Mouse (Mus musculus) liver, embryonic 11.5 days (tissue): ENCODE results near the gene Pknox2. TPM values are rescaled to one million over a fixed set of nuclear protein-coding genes. Genes with fewer than 3 reads are reported as not detected.

Source experiments
- ATAC-seq: fragments of 200-750 bp; cut with Nextera tagmentation; replicated peaks from 2 replicates; pipeline ENCODE4 v1.8.0; 2017; ENCODE audit warnings: moderate number of reproducible peaks, mild to moderate bottlenecking, moderate TSS enrichment, moderate library complexity; ENCODE audit not compliant: low FRiP score
- DNase-seq: peaks from one replicate; pipeline ENCODE4 v3.0.0-alpha.2; 2017; ENCODE audit warnings: low spot score
- H3K27ac ChIP-seq: fragments of 300-500 bp; sonication (generic); 2 replicates; pipeline ENCODE4 v1.5.1; 2014; ENCODE audit warnings: mild to moderate bottlenecking, low read depth, low read length, control low read depth
- H3K27me3 ChIP-seq: fragments of 300-500 bp; sonication (generic); replicated peaks from 2 replicates; pipeline ENCODE4 v1.6.1; 2014; ENCODE audit warnings: low read length, mixed read lengths; ENCODE audit not compliant: control insufficient read depth, insufficient read depth
- H3K36me3 ChIP-seq: fragments of 300-500 bp; sonication (generic); 2 replicates; pipeline ENCODE4 v1.6.1; 2014; ENCODE audit warnings: mild to moderate bottlenecking, low read length, moderate library complexity, mixed read lengths; ENCODE audit not compliant: control insufficient read depth, insufficient read depth
- H3K4me1 ChIP-seq: fragments of 300-500 bp; sonication (generic); replicated peaks from 2 replicates; pipeline ENCODE4 v1.6.1; 2014; ENCODE audit warnings: low read length, mixed read lengths; ENCODE audit not compliant: control insufficient read depth, insufficient read depth
- H3K4me2 ChIP-seq: fragments of 300-500 bp; sonication (generic); 2 replicates; pipeline ENCODE4 v1.6.1; 2014; ENCODE audit warnings: mild to moderate bottlenecking, control low read depth, moderate library complexity
- H3K4me3 ChIP-seq: fragments of 300-500 bp; sonication (generic); 2 replicates; pipeline ENCODE4 v1.5.1; 2014; ENCODE audit warnings: low read depth, low read length, control low read depth
- H3K9ac ChIP-seq: fragments of 300-500 bp; sonication (generic); 2 replicates; pipeline ENCODE4 v1.6.1; 2014; ENCODE audit warnings: low read depth, low read length, control low read depth
- H3K9me3 ChIP-seq: fragments of 300-500 bp; sonication (generic); 2 replicates; pipeline ENCODE4 v1.6.1; 2016; ENCODE audit warnings: low read length, inconsistent platforms, mixed read lengths; ENCODE audit not compliant: control insufficient read depth
- WGBS: fragments of 180-500 bp; shearing (Covaris S2); extraction: QIAGEN DNeasy Blood & Tissue Kit; methylation state at CpG from one replicate; pipeline ENCODE4 v1.1.7; 2014; 5-methylcytosine and 5-hydroxymethylcytosine counted together
- polyA plus RNA-seq: library from polyadenylated mRNA; unstranded; fragments of >200 nt; fragmentation: Nextera tagmentation; extraction: Ambion mirVana; gene quantifications from 2 replicates; pipeline ENCODE4 v1.2.1, GENCODE M21; 2014

Gene Pknox2
- 2.9 TPM in 2 replicates for polyA plus RNA-seq

DNA sequence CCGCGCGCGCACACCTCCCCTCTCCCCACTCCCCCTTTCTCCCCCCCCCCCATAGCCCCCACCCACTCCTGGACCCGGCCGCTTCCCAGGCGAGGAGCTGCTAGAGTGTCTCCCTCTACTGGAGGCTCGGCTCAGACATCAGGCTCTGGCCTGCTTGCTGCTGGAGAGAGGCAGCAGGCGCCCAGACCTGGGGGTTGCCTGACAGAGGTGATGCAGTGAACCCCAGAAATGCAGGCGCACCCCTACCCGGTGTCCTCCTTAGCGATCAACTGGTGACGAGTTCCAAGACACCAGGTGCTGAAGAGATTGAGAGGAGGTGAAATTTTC is at the start of gene Pknox2:
Gene Pknox2, minus strand, starts transcription at position 49 of the 327 bp plus-strand sequence.
- Histone ChIP-seq H3K27ac (peak within 1 kb of the TSS; percentile 79), H3K4me1 (no peaks in the 10 kb centered on the region), H3K27me3 (peaks cover 55% of the 10 kb centered on the region), H3K4me2 (peak within 1 kb of the TSS; percentile 78), H3K36me3 (no peaks in the 10 kb centered on the region), H3K9me3 (no peaks in the 10 kb centered on the region), H3K4me3 (peak within 1 kb of the TSS; percentile 63), H3K9ac (peak within 1 kb of the TSS; percentile 60)
- WGBS, result 6% methylated on average over 6 of the region's 13 CpGs
- no peak for DNase-seq
- peak; percentile 74 for ATAC-seq

- H3K9me3 ChIP-seq, result no peaks in the 10 kb centered on the region
- ATAC-seq, result no peak
- H3K36me3 ChIP-seq, result no peaks in the 10 kb centered on the region
- WGBS, result 78% methylated on average over 3 of the region's 3 CpGs
- no peak for DNase-seq
- H3K4me2 ChIP-seq, result no peak overlapping the region
- H3K27ac ChIP-seq, result no peak overlapping the region
- no peak overlapping the region for H3K4me3 ChIP-seq
- H3K27me3 ChIP-seq, result no peaks in the 10 kb centered on the region
- H3K9ac ChIP-seq, result no peak overlapping the region
- no peaks in the 10 kb centered on the region for H3K4me1 ChIP-seq
Observed at GRCm38 (mm10) chr9:37188024-37188423, 40.8 kb upstream of the Pknox2 start.

GRCm38 (mm10) chr9:37187407-37187806 is 40.2 kb upstream of the Pknox2 start:
- Histone ChIP-seq H3K4me3 (no peak overlapping the region), H3K9me3 (no peaks in the 10 kb centered on the region), H3K4me2 (no peak overlapping the region), H3K4me1 (no peaks in the 10 kb centered on the region), H3K27ac (no peak overlapping the region), H3K27me3 (no peaks in the 10 kb centered on the region), H3K9ac (no peak overlapping the region), H3K36me3 (no peaks in the 10 kb centered on the region)
- DNase-seq (no peak), ATAC-seq (no peak)
- 83% methylated on average over 5 of the region's 5 CpGs for WGBS

DNA sequence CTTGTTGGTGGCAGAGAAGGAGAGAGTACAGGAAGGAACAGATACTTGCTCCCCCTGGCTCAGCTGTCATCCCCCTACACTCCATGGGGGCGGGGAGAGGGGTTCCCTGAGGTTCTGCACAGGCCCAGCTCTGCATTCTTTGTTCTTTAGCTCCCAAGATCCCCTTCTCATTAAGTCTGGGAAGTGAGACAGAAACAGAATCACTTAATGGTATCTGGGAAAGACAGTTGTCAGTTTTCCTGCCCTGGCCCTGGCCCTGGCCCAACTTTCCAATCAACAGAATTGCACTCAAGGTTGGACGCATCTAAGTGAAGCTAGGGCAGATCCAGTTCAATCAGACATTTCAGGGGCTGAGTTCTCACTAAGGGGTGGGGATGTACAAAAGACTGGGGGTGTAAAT is 36.0 kb upstream of the Pknox2 start:
- ATAC-seq (no peak), DNase-seq (no peak)
- 78% methylated on average over 2 of the region's 2 CpGs for WGBS
- Histone ChIP-seq H3K27me3 (no peaks in the 10 kb centered on the region), H3K9me3 (no peaks in the 10 kb centered on the region), H3K4me1 (no peaks in the 10 kb centered on the region), H3K27ac (no peak overlapping the region), H3K4me3 (no peak overlapping the region), H3K9ac (no peak overlapping the region), H3K36me3 (no peaks in the 10 kb centered on the region), H3K4me2 (no peak overlapping the region)

DNA sequence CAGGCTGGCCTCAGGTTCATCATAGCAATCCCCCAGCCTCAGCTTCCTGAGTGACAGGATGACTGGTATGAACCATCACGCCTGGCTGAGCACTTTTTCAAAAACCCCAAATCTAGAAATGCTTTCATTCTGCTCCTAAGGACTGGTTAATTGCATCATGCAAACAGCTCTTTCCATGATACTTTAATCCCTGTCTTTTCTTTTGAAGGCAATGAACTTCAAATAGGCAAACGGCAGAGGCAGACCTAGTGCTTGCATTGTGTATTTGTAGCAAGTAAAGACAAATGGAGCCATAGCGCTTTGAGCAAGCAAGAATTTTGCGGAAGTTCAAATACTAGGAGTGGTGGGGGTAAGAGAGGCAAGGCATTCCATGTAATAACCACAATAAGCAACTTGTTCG is 34.4 kb upstream of the Pknox2 start:
- Histone ChIP-seq H3K9me3 (no peaks in the 10 kb centered on the region), H3K27me3 (peaks cover under 1% of the 10 kb centered on the region; the same call in 1 of the 2 replicates), H3K4me2 (no peak overlapping the region), H3K4me3 (no peak overlapping the region), H3K27ac (no peak overlapping the region), H3K36me3 (no peaks in the 10 kb centered on the region), H3K9ac (no peak overlapping the region), H3K4me1 (no peaks in the 10 kb centered on the region)
- WGBS, result 75% methylated on average over 5 of the region's 5 CpGs
- DNase-seq (no peak), ATAC-seq (no peak)

DNA sequence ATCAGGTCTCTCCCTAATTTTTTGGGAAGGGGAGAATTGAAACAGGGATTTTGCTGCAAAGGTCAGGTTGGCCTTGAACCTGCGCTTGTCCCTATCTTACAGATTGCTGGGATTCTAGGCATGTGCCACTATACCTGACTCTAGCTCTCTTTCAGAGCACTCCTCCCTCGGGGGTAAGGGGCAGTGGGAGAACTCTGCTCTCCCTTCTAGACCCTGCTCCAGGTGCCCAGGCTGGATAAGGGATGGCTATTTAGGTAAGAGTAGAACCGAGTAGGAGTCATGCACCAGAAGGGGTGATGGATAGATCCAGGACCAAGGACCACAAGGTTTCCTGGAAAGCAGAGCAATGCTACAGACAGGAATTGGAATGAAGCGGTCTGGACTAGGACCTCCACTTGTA is 32.4 kb upstream of the Pknox2 start:
- Histone ChIP-seq H3K4me1 (no peaks in the 10 kb centered on the region), H3K27ac (no peak overlapping the region), H3K27me3 (peaks cover 5% of the 10 kb centered on the region), H3K4me2 (no peak overlapping the region), H3K4me3 (no peak overlapping the region), H3K36me3 (no peaks in the 10 kb centered on the region), H3K9me3 (no peaks in the 10 kb centered on the region), H3K9ac (no peak overlapping the region)
- WGBS, result 79% methylated on average over 4 of the region's 4 CpGs
- DNase-seq, result no peak
- no peak for ATAC-seq

DNA sequence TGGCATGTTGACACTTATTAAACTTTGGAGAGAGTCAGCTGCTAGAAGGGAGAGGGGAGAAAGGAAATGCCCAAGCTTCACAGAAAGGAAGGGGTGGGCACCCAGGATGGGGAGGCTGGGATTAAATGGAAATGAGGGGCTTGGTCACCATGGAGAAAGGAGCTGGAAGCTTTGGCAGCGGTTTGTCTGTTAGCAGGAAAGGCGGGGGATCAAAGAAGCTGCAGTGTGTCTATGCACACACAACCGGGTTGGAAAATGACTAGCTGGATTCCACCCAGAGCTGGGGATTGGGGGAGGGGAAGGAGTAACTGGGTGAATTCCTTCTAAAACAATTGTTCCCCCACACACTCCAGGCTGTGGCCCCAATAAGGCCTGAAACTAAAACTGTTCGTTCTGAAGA is 31.7 kb upstream of the Pknox2 start:
- ATAC-seq (no peak), DNase-seq (no peak)
- H3K36me3 ChIP-seq, result no peaks in the 10 kb centered on the region
- H3K4me2 ChIP-seq, result no peak overlapping the region
- H3K9ac ChIP-seq, result no peak overlapping the region
- WGBS, result 30% methylated on average over 4 of the region's 4 CpGs
- H3K27ac ChIP-seq, result no peak overlapping the region
- no peak overlapping the region for H3K4me3 ChIP-seq
- H3K4me1 ChIP-seq, result no peaks in the 10 kb centered on the region
- peaks cover 5% of the 10 kb centered on the region for H3K27me3 ChIP-seq
- no peaks in the 10 kb centered on the region for H3K9me3 ChIP-seq

- Histone ChIP-seq H3K4me1 (no peaks in the 10 kb centered on the region), H3K9ac (no peak overlapping the region), H3K4me3 (no peak overlapping the region), H3K27ac (no peak overlapping the region), H3K36me3 (no peaks in the 10 kb centered on the region), H3K4me2 (no peak overlapping the region), H3K9me3 (no peaks in the 10 kb centered on the region), H3K27me3 (peaks cover 5% of the 10 kb centered on the region)
- WGBS, result 51% methylated on average over 8 of the region's 8 CpGs
- no peak for ATAC-seq
- no peak for DNase-seq
Observed at GRCm38 (mm10) chr9:37177551-37177950, 30.3 kb upstream of the Pknox2 start.

DNA sequence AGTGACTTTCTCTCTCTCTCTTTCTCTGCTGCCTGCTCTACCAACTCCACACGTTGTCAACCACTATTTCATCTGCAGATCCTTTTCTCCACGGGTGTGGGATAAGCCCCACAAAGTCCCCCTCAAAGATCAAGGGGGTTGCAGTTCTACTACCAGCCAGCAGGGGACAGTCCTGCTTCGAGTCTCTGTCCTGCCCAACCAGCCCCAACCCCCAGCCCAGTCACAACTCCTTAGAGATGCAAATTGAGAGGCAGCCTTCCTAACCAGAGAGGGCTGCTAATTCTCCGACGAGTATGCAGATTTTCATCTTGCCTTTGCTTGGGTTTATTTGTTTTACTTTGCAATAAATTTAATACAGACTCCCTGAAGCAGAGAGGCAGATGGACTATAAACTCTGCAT is 29.9 kb upstream of the Pknox2 start:
- ATAC-seq, result no peak
- H3K36me3 ChIP-seq, result no peaks in the 10 kb centered on the region
- no peaks in the 10 kb centered on the region for H3K9me3 ChIP-seq
- WGBS, result 4% methylated on average over 5 of the region's 5 CpGs
- H3K27me3 ChIP-seq, result peaks cover 5% of the 10 kb centered on the region
- peak; percentile 35 for DNase-seq
- no peaks in the 10 kb centered on the region for H3K4me1 ChIP-seq
- no peak overlapping the region for H3K27ac ChIP-seq
- no peak overlapping the region for H3K9ac ChIP-seq
- H3K4me2 ChIP-seq, result no peak overlapping the region
- H3K4me3 ChIP-seq, result no peak overlapping the region
